Mouse (Mus musculus) urinary bladder, postnatal 10 days (tissue): Measurements from ENCODE around the gene Map3k3.

Source experiments
- DNase-seq: peaks from one replicate; pipeline ENCODE4 v3.0.0; 2022; ENCODE audit warnings: low spot score

Gene Map3k3

GRCm38 (mm10) chr11:106083708-106084701, at the start of gene Map3k3:
Gene Map3k3, plus strand, starts transcription at chr11:106084613.
- peak; percentile 91 for DNase-seq

DNA sequence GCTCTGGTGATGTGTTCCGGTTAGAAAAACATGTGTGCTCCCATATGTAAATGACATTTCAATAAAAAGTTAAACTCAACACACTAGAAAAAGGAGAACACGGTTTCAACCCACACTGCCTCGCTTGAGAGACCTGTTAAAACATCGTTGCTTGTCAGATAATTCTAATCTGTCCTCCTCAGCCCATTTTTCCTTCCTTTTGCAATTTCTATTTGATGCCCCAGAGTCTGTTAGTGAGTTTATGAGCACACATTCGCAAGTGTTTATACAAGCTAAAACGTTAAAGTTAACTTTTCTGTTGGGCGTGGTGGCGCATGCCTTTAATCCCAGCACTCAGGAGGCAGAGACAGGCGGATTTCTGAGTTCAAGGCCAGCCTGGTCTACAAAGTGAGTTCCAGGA, 49.4 kb upstream of the Map3k3 start:
- no peak for DNase-seq

GRCm38 (mm10) chr11:106036548-106037417, 47.6 kb upstream of the Map3k3 start, which contains the start of gene Dcaf7:
Gene Dcaf7, plus strand, starts transcription at chr11:106036872.
- peak; percentile 74 for DNase-seq

DNA sequence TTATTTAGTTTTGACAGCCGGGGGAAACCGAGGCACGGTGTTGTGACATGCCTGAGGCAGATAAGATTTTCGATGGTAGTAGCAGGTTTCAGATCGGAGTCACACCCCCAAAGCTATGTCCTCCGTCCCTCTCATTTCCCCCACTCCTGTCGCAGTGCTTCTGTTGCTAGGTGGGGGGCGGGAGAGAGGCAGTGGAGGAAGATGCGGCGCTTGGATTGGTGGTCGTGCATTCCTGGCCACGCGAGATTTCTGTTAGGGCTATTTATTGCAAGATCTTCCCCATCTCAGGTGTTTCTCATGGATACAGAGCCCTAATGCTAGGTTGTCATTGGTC, 47.0 kb upstream of the Map3k3 start:
- no peak for DNase-seq

- DNase-seq, result no peak
These were observed 40.1 kb upstream of the Map3k3 start for GRCm38 (mm10) chr11:106044349-106044748.

DNA sequence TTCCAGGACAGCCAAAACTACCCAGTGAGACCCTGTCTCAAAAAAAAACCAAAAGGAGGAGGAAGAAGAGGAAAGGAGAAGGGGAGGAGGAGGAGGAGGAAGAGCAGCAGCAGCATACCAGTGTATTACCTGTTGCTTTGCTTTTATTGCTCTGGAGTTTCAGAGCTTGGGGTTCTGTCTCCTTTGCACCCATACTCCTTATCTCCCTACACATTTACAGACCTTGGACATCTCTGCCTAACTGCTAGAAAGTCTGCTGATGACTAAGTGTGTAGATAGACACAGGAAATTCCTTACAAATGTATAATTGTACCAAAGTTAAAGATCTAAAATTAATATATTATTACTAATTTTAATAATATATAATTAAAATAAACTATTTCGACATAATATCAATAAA, 39.2 kb upstream of the Map3k3 start:
- DNase-seq, result no peak

- no peak for DNase-seq
These were observed 38.6 kb upstream of the Map3k3 start for GRCm38 (mm10) chr11:106045780-106046179.

GRCm38 (mm10) chr11:106046584-106046983, 37.8 kb upstream of the Map3k3 start:
- no peak for DNase-seq

DNA sequence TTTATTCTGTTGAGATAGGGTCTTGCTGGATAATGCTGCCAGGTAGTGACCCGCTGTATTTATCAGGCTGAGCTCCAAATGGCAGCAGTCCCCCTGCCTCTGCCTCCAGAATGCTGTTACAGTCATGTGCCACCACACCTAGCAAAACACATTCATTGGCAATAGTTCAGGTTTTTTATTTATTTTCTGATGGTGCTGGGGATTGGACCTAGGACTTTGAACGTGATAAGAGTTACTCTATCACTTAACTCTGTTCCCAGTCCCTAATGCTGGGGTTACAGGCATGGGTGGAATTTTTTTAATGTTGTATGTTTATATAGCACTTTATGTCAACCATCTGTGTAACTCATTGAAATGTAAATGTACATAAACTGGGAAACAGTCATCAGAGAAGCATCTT, 30.5 kb upstream of the Map3k3 start:
- DNase-seq, result no peak

- DNase-seq, result no peak
These were observed 29.8 kb upstream of the Map3k3 start for GRCm38 (mm10) chr11:106054600-106054999.

- DNase-seq, result no peak
These were observed 29.1 kb upstream of the Map3k3 start for GRCm38 (mm10) chr11:106055341-106055740.

GRCm38 (mm10) chr11:106056819-106057491, 27.5 kb upstream of the Map3k3 start:
- DNase-seq, result no peak

DNA sequence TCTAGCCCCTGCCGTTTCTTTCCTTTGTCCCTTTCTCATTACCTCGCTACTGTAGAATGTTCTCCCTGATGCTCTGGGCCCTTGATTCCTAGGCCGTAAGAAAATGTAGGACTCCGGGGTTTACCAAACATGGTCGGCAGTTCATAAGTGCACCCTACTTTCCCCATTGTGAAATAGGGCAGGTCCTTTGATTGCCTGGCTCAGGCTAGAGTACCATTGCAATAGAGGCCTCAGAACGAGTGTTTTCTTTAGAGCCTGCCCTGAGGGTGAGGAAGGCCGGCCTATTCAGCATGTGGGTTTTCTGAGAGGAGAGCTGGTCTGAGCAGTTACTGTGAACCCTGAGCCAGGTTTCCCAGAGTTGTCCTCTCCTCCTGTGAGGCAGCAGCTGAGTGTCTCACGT, 26.4 kb upstream of the Map3k3 start:
- DNase-seq, result no peak

GRCm38 (mm10) chr11:106060549-106060948, 23.9 kb upstream of the Map3k3 start:
- DNase-seq, result no peak

- no peak for DNase-seq
These were observed 23.1 kb upstream of the Map3k3 start for GRCm38 (mm10) chr11:106061311-106061710.

DNA sequence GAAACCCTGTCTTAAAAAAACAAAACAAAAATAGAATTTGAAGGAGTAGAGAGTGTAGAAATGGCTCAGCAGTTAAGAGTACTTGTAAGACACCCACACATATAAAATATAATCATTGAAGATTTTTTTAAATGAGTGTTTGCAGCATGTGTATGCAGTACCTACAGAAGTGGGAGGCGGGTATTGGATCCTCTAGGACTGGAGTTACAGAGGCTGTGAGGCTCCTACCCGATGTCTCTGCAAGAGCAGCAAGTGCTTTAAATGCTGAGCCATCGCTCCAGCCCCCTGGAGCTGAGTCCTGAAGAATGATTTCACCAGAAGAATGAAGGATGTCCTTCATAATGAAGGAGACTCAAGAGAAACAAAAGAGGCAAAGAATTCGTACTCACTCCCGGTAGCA, 20.7 kb upstream of the Map3k3 start:
- no peak for DNase-seq

- DNase-seq, result no peak
These were observed 19.1 kb upstream of the Map3k3 start for GRCm38 (mm10) chr11:106065073-106065922.

DNA sequence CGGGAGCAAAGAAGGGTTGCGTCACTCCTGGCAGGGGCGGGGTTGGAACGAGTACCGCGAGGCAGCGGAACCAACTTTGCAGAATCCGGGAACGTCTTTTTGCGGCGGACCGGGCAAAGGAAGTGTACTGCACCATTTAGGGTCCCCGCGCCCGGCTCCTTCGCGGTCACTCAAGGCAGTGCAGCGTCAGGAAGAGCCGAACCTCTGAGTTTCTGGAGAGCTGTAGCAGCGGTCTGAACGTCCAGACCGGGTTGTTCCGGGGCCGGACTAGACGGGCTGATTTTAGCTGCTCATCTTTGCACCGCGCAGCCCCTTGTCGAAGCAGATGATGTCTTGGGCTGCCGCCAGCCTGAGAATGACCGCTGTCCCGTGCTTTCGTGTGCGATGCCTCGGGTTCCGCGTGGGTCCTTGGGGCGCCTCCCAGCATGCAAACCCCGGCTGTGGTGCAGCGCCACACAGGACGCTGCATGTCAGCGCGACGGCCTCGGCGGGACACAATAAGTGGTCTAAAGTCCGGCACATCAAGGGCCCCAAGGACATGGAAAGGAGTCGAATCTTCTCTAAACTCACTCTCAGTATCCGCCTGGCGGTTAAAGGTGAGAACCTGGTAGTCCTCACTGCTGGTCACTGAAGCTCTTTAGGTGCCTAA, 18.4 kb upstream of the Map3k3 start, which contains the start of gene Taco1:
TSS of gene Taco1 (plus strand) at position 139 of the 649 bp plus-strand sequence.
- DNase-seq, result peak; percentile 75

GRCm38 (mm10) chr11:106066616-106067015, 17.8 kb upstream of the Map3k3 start:
- peak; percentile 50 for DNase-seq

GRCm38 (mm10) chr11:106073774-106074173, 10.6 kb upstream of the Map3k3 start:
- DNase-seq, result no peak

GRCm38 (mm10) chr11:106076321-106076720, 8.1 kb upstream of the Map3k3 start:
- no peak for DNase-seq
